Mouse (Mus musculus) hindbrain, embryonic 10.5 days (tissue): ENCODE data around the gene 9230112D13Rik. TPM values are rescaled to one million over a fixed set of nuclear protein-coding genes. Genes with fewer than 3 reads are reported as not detected.

Experiments used
- DNase-seq: peaks from one replicate; pipeline ENCODE4 v3.0.0-alpha.2; 2017; ENCODE audit warnings: low spot score
- H3K27ac ChIP-seq: fragments of 300-500 bp; sonication (generic); 2 replicates; pipeline ENCODE4 v1.5.1; 2016; ENCODE audit warnings: mild to moderate bottlenecking, moderate library complexity
- H3K27me3 ChIP-seq: fragments of 300-500 bp; sonication (generic); 2 replicates; pipeline ENCODE4 v1.6.1; 2016; ENCODE audit warnings: mild to moderate bottlenecking; ENCODE audit not compliant: poor library complexity, insufficient read depth, severe bottlenecking
- H3K36me3 ChIP-seq: fragments of 300-500 bp; sonication (generic); 2 replicates; pipeline ENCODE4 v1.6.1; 2016; ENCODE audit warnings: mild to moderate bottlenecking, moderate library complexity
- H3K4me1 ChIP-seq: fragments of 300-500 bp; sonication (generic); replicated peaks from 2 replicates; pipeline ENCODE4 v1.6.1; 2016; ENCODE audit warnings: mild to moderate bottlenecking
- H3K4me3 ChIP-seq: fragments of 300-500 bp; sonication (generic); 2 replicates; pipeline ENCODE4 v1.5.1; 2016; ENCODE audit warnings: mild to moderate bottlenecking, moderate library complexity
- H3K9me3 ChIP-seq: fragments of 300-500 bp; sonication (generic); 2 replicates; pipeline ENCODE4 v1.6.1; 2016; ENCODE audit warnings: mild to moderate bottlenecking, moderate library complexity
- WGBS: fragments of 180-500 bp; shearing (Covaris S2); methylation state at CpG from one replicate; pipeline ENCODE4 v1.1.7; 2016; 5-methylcytosine and 5-hydroxymethylcytosine counted together
- polyA plus RNA-seq: library from polyadenylated mRNA; unstranded; fragments of >200 nt; fragmentation: Nextera tagmentation; extraction: Ambion mirVana; gene quantifications from 2 replicates; pipeline ENCODE4 v1.2.1, GENCODE M21; 2016

9230112D13Rik gene
- polyA plus RNA-seq, 1 experiment from 2014 or later = not detected

DNA sequence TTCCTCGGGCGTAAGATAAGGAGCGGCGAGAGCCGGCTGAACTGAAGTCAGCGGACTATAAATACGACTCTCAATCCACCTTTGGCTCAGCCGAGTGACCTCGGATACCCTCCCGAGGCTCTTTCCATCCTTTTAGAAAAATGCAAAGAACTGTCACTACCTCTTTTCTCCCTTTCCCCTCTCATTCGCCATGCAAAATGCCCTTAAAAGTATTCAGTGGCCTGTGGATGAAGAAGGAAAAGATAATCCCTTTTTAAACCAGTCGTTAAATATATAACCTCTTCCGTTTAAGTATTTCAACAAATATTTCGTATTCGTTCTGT is 19.3 kb downstream of the 9230112D13Rik start, which contains the start of gene Bmpr1a:
Gene Bmpr1a (minus strand): TSS at position 17 of the 323 bp plus-strand sequence.
- WGBS = 10% methylated on average over 15 of the region's 15 CpGs
- Histone ChIP-seq H3K36me3 (no peaks in the 10 kb centered on the region), H3K4me3 (peak within 1 kb of the TSS; percentile 91), H3K4me1 (peaks cover 44% of the 10 kb centered on the region), H3K27me3 (peaks cover 5% of the 10 kb centered on the region; the same call in 1 of the 2 replicates), H3K27ac (peak within 1 kb of the TSS; percentile 99), H3K9me3 (no peaks in the 10 kb centered on the region)
- DNase-seq = no peak

DNA sequence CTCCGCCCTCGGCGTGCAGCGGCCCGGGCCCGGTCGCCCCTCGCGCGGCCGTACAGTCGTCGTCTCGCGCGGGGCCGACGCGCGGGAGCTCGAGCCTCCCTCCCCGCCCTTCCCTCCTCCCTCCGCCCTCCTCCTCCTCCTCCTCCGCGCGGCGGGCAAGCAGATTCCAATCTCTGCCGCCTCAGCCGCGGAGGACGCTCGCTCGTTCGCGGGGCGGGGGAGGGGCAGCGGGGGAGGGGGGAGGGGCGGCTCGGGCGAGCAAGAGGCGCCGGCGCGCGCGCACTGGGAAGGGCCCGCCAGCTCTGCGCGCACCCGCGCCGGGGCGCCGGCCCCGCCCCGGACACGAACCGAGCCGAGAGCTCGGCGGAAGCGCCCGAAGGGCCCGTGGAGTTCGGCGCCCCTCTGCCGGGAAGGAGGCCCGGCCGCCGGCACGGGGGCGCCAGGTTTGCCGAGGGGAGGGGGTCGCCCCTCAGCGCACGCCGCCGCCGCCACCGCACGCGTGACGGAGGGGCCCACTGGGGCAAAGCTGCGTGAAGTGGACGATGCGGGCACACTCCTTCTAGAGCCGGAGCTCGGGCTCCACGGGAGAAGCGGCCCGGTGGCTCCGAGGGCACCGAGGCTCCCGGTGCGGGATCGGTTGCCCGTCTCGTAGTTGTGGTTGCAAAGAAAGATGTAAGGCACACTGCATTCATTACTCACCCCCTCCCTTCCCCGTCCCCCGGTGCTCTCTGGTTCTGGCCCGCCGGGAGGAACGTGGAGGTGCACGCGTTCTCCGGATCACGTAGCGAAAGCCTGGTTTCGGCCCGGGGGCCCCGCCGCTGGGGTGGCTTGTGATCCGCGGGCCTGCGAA is 19.9 kb downstream of the 9230112D13Rik start:
- peak; percentile 94 for DNase-seq
- WGBS = under 1% methylated on average over 99 of the region's 115 CpGs
- Histone ChIP-seq H3K36me3 (no peaks in the 10 kb centered on the region), H3K4me1 (peaks cover 42% of the 10 kb centered on the region), H3K4me3 (peak overlapping the region; percentile 91), H3K27ac (peak overlapping the region; percentile 99), H3K9me3 (no peaks in the 10 kb centered on the region), H3K27me3 (peaks cover 5% of the 10 kb centered on the region; the same call in 1 of the 2 replicates)

DNA sequence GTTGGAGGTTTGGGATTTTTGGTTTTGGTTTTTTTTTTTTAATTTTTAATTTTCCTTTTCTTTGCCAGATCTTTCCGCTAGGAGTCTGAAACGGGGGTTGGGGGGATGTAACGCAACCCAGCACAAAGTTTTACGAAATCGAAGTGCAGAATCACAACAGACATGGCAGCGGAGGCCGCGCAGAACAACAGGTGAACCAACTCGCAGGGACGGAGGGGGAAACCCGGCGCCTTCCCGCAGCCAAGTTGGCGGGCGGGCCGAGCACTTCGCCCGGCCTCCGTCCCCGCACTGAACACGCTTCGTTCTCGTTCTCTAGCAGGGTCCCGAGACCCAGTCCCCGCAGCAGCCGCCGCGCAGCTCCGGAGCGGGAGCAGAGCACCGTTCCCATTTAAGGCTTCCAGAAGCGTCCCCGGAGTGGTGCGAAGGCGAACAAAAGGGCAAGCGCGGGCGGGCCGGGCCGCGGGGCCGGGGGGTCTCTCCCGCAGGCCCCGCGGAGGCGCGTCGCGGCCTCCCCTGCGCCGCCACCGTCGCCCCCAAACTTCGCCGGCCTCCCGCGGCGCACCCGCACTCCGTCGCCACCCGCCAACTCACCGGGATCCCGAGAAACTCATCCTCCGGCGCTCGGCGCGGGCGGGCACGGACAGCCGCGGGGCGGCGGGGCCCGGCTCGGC is 20.7 kb downstream of the 9230112D13Rik start:
- peak overlapping the region; percentile 99 for H3K27ac ChIP-seq
- WGBS = under 1% methylated on average over 77 of the region's 77 CpGs
- peaks cover 5% of the 10 kb centered on the region; the same call in 1 of the 2 replicates for H3K27me3 ChIP-seq
- H3K4me1 ChIP-seq = peaks cover 41% of the 10 kb centered on the region
- DNase-seq = peak; percentile 69
- H3K36me3 ChIP-seq = no peaks in the 10 kb centered on the region
- peak overlapping the region; percentile 91 for H3K4me3 ChIP-seq
- H3K9me3 ChIP-seq = no peaks in the 10 kb centered on the region

GRCm38 (mm10) chr14:34501447-34501803 is 21.2 kb downstream of the 9230112D13Rik start:
- Histone ChIP-seq H3K27ac (peak overlapping the region; percentile 99), H3K36me3 (no peaks in the 10 kb centered on the region), H3K27me3 (peaks cover 3% of the 10 kb centered on the region; the same call in 1 of the 2 replicates), H3K9me3 (no peaks in the 10 kb centered on the region), H3K4me3 (peak overlapping the region; percentile 91), H3K4me1 (peaks cover 41% of the 10 kb centered on the region)
- DNase-seq = no peak
- under 1% methylated on average over 16 of the region's 16 CpGs for WGBS

- Histone ChIP-seq H3K27me3 (no peaks in the 10 kb centered on the region), H3K27ac (no peak overlapping the region), H3K4me3 (peak overlapping the region; percentile 91), H3K9me3 (no peaks in the 10 kb centered on the region), H3K36me3 (no peaks in the 10 kb centered on the region), H3K4me1 (peaks cover 41% of the 10 kb centered on the region)
- DNase-seq = no peak
- WGBS = 6% methylated on average over 4 of the region's 4 CpGs
Observed at GRCm38 (mm10) chr14:34500309-34500708, 22.3 kb downstream of the 9230112D13Rik start.

GRCm38 (mm10) chr14:34499664-34500063 is 22.9 kb downstream of the 9230112D13Rik start:
- Histone ChIP-seq H3K36me3 (no peaks in the 10 kb centered on the region), H3K27me3 (no peaks in the 10 kb centered on the region), H3K27ac (no peak overlapping the region), H3K9me3 (no peaks in the 10 kb centered on the region), H3K4me3 (peak overlapping the region; percentile 91), H3K4me1 (peaks cover 41% of the 10 kb centered on the region)
- DNase-seq = no peak
- 80% methylated on average over 4 of the region's 4 CpGs for WGBS

GRCm38 (mm10) chr14:34497346-34497745 is 25.3 kb downstream of the 9230112D13Rik start:
- Histone ChIP-seq H3K36me3 (no peaks in the 10 kb centered on the region), H3K9me3 (no peaks in the 10 kb centered on the region), H3K27me3 (no peaks in the 10 kb centered on the region), H3K4me1 (peaks cover 29% of the 10 kb centered on the region), H3K27ac (no peak overlapping the region), H3K4me3 (no peak overlapping the region)
- no peak for DNase-seq
- 88% methylated on average over 3 of the region's 3 CpGs for WGBS

DNA sequence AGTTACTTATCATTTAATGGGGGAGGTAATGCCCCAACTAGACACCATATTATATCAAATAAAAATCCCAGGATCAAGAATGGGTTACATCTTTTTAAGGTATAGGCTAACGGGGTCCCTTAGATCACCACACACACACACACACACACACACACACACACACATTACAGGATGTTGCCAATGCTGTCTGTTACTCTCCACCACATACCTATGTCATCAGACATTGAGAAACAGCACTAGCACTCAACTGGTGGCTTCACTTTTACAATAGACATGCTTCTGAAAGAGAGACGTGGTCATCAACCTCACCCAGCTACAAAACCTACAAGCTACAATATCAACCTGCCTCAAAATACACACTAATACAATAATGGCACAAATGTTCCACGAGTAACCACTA is 28.9 kb downstream of the 9230112D13Rik start:
- Histone ChIP-seq H3K27ac (no peak overlapping the region), H3K27me3 (no peaks in the 10 kb centered on the region), H3K4me1 (peaks cover 11% of the 10 kb centered on the region), H3K4me3 (no peak overlapping the region), H3K36me3 (peaks cover 3% of the 10 kb centered on the region; the same call in 1 of the 2 replicates), H3K9me3 (no peaks in the 10 kb centered on the region)
- WGBS = 91% methylated on average over 3 of the region's 3 CpGs
- no peak for DNase-seq

- no peak for DNase-seq
- no peak overlapping the region for H3K27ac ChIP-seq
- no peak overlapping the region for H3K4me3 ChIP-seq
- 0 out of 2 replicates have a peak, but pooled peaks cover 3% of the 10 kb centered on the region for H3K4me1 ChIP-seq
- no peaks in the 10 kb centered on the region for H3K9me3 ChIP-seq
- peaks cover 3% of the 10 kb centered on the region; the same call in 1 of the 2 replicates for H3K36me3 ChIP-seq
- no peaks in the 10 kb centered on the region for H3K27me3 ChIP-seq
- WGBS = 94% methylated on average over 2 of the region's 2 CpGs
Observed at GRCm38 (mm10) chr14:34492688-34493087, 29.9 kb downstream of the 9230112D13Rik start.

DNA sequence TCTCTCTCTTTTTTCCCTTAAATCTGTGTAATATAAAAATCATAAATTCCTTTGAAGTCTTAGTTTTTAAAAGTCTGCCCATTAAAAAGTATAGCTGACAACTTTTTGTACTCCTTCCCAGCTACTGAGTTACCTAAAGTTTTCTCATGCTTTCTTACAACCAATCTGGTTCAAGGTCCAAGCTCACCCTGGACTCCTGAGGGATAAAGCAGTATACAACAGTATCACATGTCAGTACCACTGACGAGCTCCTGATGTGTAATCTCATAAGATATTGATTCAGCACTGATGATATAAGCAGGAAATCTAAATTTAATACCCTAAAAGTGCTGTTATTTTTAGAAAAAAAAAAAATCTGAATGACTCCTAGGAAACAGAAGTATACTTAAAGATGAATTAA is 31.6 kb downstream of the 9230112D13Rik start:
- no peak overlapping the region for H3K27ac ChIP-seq
- H3K4me3 ChIP-seq = no peak overlapping the region
- 0 out of 2 replicates have a peak, but pooled peaks cover 3% of the 10 kb centered on the region for H3K4me1 ChIP-seq
- DNase-seq = no peak
- H3K9me3 ChIP-seq = no peaks in the 10 kb centered on the region
- 69% methylated on average over 1 of the region's 1 CpGs for WGBS
- no peaks in the 10 kb centered on the region for H3K27me3 ChIP-seq
- peaks cover 3% of the 10 kb centered on the region; the same call in 1 of the 2 replicates for H3K36me3 ChIP-seq

- peaks cover 3% of the 10 kb centered on the region; the same call in 1 of the 2 replicates for H3K36me3 ChIP-seq
- no peaks in the 10 kb centered on the region for H3K27me3 ChIP-seq
- H3K9me3 ChIP-seq = no peaks in the 10 kb centered on the region
- no peak overlapping the region for H3K4me3 ChIP-seq
- DNase-seq = no peak
- WGBS = 84% methylated on average over 2 of the region's 2 CpGs
- no peak overlapping the region for H3K27ac ChIP-seq
- H3K4me1 ChIP-seq = 0 out of 2 replicates have a peak, but pooled peaks cover 3% of the 10 kb centered on the region
Observed at GRCm38 (mm10) chr14:34489928-34490327, 32.7 kb downstream of the 9230112D13Rik start.

DNA sequence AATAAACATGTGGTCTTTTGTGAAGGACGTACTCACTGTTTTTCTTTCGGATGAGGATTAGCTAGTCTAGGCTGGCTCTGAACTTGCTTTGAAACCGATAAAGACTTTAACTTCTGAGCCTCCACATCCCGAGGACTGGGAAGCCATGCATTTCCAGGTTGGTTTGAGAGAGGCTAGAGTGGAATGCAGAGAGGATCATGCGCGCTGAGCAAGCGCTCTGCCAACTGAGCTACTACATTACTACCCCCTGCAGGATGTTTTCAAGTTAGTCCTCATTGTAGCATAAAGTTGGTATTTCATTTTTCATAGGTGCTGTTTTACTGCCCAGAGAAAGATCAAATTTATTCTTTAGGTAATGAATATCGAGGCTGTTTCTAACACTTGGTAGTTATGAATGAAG is 36.4 kb downstream of the 9230112D13Rik start:
- no peak overlapping the region for H3K27ac ChIP-seq
- H3K9me3 ChIP-seq = no peaks in the 10 kb centered on the region
- H3K36me3 ChIP-seq = no peaks in the 10 kb centered on the region
- H3K27me3 ChIP-seq = no peaks in the 10 kb centered on the region
- peaks cover 16% of the 10 kb centered on the region for H3K4me1 ChIP-seq
- 65% methylated on average over 8 of the region's 8 CpGs for WGBS
- no peak for DNase-seq
- H3K4me3 ChIP-seq = no peak overlapping the region
